Mouse (Mus musculus) activated CD4-positive, CD25-positive, alpha-beta regulatory T cell, adult 4 months (primary cell): ENCODE results near the gene Tnfrsf13b. TPM values are rescaled to one million over a fixed set of nuclear protein-coding genes. Genes with fewer than 3 reads are reported as not detected.
"Not testable (repeated sequence)": the region's sequence is repeated elsewhere in the genome, so short reads cannot be mapped to it uniquely, and the experiment has no call there.

Experiments
- ATAC-seq: one replicate; pipeline ENCODE4 v1.8.0; 2017
- polyA plus RNA-seq, 2 experiments: library from polyadenylated mRNA; unstranded; fragments of 100-300 nt; shearing (Covaris generic); gene quantifications; one replicate each; pipeline ENCODE4 v1.2.1; 2017

The Tnfrsf13b gene
- polyA plus RNA-seq, 2 experiments from 2014 or later, result 59.6 to 72.1 TPM

DNA sequence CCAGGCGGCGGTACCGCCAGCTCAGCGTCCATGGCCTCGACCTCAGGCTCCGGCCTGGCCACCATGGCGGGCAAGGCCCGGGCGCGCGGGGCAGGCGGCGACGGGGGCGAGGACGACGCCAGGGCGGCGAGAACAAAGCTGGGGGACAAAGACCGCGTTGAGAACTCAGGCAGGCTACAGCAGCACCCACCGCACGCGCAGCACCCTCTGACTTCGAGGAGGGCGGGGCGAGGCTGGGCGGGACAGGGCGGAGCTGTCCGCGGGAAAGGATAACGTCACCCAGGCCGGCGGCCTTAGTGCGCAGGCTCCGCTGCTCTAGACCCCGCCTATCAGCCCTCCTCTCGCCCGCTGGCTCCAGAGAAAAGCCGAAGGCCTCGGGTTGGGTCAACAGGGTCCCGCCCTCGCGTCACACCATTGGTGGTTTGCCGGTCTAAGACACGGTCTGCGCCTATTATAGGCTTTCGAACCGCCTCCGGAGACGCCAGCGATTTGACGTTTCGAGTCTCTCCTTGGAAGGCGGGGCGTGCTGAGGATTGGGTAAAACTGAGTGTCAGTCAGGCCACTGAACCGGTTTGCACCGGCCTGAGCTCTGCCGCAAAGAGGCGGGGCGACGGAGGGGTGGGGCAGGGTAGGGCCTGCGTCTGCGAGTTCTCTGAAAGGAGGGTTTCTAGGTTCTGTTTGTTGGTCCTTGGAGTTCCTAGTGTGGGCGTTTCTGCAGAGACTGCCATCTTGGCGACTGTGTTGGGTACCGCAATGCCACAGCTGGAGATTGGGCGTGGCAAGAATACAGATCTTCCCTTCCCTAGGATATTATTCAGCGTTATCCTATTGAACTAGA, 48.5 kb downstream of the Tnfrsf13b start, which contains the start of gene Usp22:
Gene Usp22, minus strand, starts transcription at position 235 of the 838 bp plus-strand sequence.
- ATAC-seq, result peak; percentile 93

DNA sequence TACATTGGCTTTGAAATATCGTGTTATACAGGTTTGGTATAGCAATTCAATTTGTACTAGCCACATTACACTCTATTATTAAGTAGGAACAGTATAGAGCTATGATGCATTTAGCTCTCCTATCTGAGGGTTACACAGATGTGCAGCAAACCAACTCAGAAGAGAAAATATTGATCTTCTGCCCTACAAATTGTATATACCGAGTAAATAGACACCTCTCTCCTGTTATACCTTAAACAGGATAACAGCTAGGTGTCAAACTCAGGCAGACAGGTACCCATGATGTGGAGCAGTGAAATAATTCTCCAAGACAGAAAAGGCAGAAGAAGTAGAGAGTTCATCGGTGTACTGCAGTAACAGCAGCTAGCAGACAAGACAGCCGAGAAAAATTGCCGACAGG, 49.2 kb downstream of the Tnfrsf13b start:
- ATAC-seq, result no peak

DNA sequence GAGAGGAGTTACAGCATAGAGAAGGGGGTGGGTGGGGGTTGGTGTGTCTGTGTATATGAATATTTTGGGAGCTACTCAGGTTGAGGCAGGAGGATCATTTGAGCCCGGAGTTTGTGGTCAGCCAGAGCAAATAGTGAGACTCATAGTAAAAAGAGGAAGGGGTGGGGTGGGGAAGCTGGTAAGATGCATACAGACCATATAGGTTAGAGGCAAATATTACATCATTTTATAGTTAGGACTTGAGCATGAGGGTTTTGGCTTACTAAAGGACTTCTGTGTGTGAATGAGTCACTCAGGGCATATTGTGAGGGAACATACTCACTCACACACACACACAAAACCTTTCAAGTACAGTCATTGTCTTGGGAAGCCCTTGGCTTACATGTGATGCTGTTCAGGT, 49.8 kb downstream of the Tnfrsf13b start:
- ATAC-seq, result no peak

DNA sequence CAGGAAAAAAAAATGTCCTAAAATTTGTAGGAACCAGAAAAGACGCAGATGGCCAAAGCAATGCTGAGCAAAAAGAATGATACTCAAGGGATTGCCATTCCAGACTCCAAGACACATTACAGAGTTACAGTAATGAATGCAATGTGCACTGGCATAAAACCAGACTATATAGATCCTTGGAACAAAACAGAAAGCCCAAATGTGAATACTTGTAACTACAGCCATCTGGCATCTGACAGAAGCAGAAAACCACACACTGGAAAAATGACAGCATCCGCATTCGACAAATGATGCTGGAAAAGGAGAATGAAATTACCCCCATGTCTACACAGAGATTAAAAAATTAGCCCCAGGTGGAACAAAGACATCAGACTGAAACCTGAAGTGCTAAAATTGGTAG, 53.8 kb downstream of the Tnfrsf13b start:
- ATAC-seq, result no peak

DNA sequence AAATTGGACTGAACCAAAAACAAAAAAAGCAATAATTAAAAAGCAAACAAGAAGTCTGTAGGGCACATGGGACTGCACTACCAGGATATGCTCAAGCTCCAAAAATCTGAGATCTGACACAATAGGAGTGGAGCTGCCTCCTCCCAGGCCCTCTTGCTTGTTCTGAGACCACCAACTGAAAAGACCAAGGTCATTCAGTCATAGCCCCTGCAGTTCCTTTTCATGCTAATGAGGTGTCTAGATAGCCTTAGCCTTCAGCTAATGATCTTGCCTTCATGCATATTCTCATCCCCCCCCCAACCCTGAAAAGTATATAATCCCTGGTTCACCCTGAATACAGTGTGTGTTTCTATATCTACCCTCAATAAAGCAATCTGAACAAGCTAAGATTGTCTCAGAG, 55.1 kb downstream of the Tnfrsf13b start:
- no peak for ATAC-seq

DNA sequence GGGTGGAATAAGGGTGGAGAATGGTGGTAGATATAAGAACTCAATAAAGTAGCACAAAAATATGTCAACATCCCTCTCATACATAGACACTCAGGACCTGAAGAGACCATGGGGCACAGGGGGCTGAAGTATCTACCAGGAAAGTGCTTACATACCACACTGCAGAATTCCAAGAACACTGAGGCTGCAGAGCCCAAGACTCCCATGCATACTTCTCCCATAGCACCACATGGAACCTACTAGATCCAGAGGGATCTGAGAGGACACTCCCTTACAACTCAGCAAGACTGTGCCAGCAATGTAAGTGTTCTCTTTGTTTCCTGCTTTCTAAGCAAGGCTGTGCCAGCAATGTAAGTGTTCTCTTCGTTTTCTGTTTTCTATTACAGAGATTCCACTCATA, 57.3 kb downstream of the Tnfrsf13b start:
- no peak for ATAC-seq

DNA sequence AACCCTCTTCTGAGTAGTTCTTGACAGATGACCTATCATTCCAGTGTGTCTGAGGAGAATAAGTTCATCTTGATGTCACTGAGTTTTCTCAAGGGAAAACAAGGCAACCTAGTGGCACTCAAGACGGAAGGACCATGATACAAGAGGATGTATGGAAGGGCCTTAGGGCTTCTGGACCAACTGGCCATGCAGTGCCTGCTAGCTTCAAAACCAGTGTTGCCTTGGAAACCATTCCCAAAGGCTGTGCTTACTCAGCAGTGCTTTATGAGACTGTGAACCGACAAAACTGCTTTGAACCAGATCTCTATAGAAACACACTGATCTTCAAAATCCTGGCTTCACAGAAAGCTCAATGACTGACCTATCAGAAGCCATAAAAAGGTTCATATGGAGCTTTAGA, 64.2 kb downstream of the Tnfrsf13b start:
- ATAC-seq, result no peak

DNA sequence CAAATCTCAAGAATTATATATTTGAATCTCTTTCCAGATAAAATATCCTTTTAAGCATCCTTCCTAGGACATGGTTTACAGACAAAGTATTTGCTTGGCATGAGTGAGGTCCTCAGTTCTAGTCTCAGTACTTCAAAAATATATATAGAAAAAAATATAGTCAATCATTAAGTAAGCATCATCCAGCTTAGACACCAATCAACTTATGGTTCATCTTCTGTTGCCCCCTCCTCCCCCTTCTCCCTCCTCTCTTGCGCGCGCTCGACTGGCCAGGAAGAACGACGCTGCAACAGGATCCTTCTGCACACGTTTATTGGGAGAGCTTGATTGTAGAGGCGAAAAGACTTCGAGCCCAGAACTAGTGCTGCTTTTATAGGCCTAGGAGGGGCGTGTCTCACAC, 65.6 kb downstream of the Tnfrsf13b start:
- ATAC-seq, result not testable (repeated sequence)

DNA sequence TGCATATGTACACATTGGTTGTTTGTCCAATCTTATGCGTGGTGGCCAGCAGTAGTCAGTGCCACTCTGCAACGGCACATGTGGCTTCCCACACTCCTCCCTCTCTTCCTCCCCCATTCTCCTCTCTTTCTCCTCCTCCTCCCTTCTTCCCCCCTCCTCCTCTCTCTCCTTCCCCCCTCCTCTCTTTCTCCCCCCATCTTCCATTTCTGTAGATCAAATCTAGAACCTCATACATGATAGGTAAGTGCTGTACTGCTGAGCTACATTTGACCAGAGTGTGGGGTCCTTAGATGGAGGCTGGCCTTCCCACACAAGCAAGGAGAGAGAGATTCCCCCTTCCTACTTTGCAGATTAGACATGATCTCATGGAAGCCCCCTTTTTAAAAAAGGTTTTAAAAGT, 66.2 kb downstream of the Tnfrsf13b start:
- no peak for ATAC-seq

DNA sequence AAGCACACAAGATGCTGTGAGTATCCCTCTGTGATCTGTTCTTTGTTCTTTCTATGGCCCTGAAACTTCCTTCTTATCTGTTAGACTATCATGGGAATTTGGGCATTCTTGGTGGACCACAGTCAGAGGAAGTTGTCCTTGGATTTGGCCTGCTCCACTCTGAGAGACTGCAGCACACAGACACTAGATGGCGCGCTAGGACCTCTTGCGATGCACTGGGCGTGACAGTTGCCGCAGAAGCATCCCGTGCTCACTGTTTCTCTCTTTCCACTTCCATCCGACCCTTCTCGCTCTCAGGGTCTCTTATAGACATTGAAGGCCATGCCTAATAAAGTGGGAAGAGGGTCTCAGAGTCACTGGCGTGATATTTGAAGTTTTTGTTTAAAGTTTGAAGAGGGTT, 66.8 kb downstream of the Tnfrsf13b start:
- peak; percentile 68 for ATAC-seq

DNA sequence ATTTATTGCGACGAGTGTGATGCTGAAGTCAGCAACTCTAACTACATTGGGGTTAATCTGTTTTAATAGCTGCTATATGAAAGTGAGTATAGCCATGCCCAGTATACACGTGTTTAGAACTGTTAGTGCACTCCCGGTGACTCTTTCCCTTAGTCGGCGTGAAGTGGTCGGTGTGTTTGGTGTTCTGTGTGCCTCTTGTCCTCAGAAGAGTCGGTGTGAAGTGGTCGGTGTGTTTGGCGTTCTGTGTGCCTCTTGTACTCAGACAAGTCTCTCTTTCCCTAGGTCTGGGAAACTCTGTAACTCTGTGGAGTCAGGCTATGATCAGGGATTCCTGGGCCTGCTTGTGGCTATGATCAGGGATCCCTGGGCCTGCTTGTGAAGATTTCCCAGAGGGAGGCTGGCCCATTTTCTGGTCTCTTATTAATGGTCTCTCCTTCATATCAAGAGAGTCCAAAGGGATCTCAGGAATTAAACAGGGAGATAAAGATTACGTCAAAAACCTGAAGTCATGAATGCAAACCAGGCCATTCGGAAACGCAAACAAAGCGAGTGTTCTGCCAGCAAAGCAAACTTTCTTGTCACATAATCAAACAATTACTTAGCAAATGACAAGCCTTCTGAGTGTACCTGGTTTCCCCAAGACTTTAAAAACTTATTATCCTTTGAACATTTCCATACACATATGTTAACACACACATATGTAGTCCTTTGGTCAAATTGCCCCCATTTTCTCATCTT, 70.2 kb downstream of the Tnfrsf13b start:
- ATAC-seq, result no peak

DNA sequence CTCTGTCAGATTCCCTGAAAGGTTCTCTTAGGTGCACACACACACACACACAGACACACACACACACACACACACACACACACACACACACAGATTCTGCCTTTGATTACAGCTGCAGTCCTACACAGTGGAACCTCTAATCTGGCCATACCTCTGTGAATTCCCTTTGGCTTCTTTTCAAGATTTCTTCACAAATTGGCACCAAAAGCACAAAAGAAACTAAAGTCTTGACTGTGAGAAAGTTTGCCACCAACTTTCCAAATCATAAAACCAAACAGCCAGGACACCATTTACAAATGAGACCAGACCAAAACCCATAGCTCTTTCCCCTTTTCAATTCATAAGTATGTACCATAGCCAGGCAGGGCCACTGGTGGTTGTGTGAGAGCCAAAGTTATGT, 71.4 kb downstream of the Tnfrsf13b start:
- ATAC-seq, result no peak

Other genes with a start within 250 kb of the Tnfrsf13b start
- 10 to 100 TPM; 27.9 to 28.2 TPM for gene Tmem11, start 247.5 kb upstream of the Tnfrsf13b start, polyA plus RNA-seq
- 1 to 10 TPM; 5.7 to 6.8 TPM for gene Natd1, start 212.0 kb upstream of the Tnfrsf13b start, polyA plus RNA-seq
- 10 to 100 TPM; 58.3 to 66.8 TPM for gene Map2k3, start 194.7 kb upstream of the Tnfrsf13b start, polyA plus RNA-seq
- not detected for gene Kcnj12, start 104.2 kb upstream of the Tnfrsf13b start, polyA plus RNA-seq
- gene Usp22, start 48.3 kb downstream of the Tnfrsf13b start, polyA plus RNA-seq, result 10 to 100 TPM; 11.4 to 12.5 TPM
- gene Aldh3a1, start 80.8 kb downstream of the Tnfrsf13b start, polyA plus RNA-seq, result not detected
- gene Aldh3a2, start 140.7 kb downstream of the Tnfrsf13b start, polyA plus RNA-seq, result 10 to 100 TPM; 34.2 to 40.6 TPM
- gene Slc47a2, start 216.1 kb downstream of the Tnfrsf13b start, polyA plus RNA-seq, result not detected